Mouse (Mus musculus) pancreas, adult 10 weeks (tissue): Measurements from ENCODE around the gene Tomm6. TPM values are rescaled to one million over a fixed set of nuclear protein-coding genes. Genes with fewer than 3 reads are reported as not detected.

Source experiments
- polyA plus RNA-seq: library from polyadenylated mRNA; stranded (reverse); fragments of 350-450 nt; fragmentation: Illumina TruSeq; extraction: RNeasy Lipid Tissue Mini Kit (QIAGEN cat#74804); gene quantifications from one replicate; pipeline ENCODE4 v1.2.3, GENCODE M21; 2015; ENCODE audit warnings: low read depth, low replicate concordance; ENCODE audit not compliant: insufficient read depth

The Tomm6 gene
- polyA plus RNA-seq, result 71.8 TPM

DNA sequence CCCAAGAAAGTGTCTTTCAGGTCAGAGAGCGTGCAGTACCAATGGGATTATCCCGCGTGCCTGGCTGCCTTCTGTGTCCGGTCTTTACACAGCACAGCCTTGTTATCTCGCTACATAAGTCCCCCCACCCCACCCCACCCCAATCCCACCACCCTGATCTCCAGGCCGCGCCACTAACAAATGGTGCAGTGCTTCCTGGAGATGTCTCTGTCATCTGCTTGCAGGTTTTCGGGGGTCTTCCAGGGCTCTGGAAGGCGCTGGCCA lies at the start of gene Tomm6:
Gene Tomm6 (minus strand): TSS at position 43 of the 264 bp plus-strand sequence.

GRCm38 (mm10) chr17:47736856-47737255 lies 48.7 kb upstream of the Tomm6 start, which contains the start of gene Tfeb:
Gene Tfeb (plus strand): TSS chr17:47737030.

GRCm38 (mm10) chr17:47726566-47726965 lies 38.4 kb upstream of the Tomm6 start, which contains the start of gene Pgc:
Gene Pgc (plus strand): TSS chr17:47726842.

DNA sequence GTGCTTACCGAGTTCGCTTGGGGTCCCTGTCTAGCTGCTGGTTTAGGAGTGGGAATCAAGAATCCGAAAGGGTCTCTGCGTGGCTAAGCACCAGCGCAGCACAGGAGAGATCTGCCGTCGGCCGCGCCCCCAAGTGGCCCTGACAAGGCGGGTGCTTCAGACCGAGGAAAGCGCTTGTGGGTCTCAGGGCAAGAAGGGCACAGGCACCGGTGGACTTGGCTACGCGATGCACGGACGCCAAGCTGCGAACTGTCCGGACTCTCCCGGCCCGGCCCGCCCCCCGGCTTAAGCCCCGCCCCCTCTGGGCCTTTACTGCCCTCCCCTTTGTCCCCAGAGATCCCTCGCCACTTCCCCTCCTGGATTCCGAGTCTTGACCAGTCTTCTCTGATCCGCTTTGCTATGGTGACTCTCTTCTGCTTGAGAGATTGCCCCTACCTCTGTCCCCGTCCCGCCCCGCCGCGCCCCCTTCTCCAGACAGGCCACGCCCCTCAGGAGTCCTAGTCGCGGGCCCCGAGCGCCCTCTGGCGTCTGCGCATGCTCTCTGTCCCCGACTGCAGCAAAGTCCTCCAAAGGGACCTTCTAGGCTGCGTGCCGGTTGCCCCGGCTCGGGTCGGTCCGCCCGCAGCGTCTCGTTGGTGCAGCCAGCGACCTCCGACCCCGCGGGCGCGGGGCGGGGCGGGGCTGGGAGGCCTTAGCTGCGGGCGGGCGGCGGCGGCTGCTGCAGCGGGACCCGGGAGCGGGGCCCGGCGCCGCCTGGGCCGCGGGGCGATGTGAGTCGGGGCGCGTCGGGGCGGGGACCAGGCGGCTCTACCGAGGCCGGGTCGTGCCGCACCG lies 6.5 kb upstream of the Tomm6 start, which contains the start of gene Prickle4:
Gene Prickle4 (minus strand): TSS at position 234 of the 834 bp plus-strand sequence.

DNA sequence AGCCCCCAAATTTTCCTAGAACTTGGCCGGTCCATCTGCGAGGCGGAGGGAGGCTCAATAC lies 6.1 kb upstream of the Tomm6 start, which contains the start of gene Gm21981:
Gene Gm21981 (minus strand): TSS at position 14 of the 61 bp plus-strand sequence.

DNA sequence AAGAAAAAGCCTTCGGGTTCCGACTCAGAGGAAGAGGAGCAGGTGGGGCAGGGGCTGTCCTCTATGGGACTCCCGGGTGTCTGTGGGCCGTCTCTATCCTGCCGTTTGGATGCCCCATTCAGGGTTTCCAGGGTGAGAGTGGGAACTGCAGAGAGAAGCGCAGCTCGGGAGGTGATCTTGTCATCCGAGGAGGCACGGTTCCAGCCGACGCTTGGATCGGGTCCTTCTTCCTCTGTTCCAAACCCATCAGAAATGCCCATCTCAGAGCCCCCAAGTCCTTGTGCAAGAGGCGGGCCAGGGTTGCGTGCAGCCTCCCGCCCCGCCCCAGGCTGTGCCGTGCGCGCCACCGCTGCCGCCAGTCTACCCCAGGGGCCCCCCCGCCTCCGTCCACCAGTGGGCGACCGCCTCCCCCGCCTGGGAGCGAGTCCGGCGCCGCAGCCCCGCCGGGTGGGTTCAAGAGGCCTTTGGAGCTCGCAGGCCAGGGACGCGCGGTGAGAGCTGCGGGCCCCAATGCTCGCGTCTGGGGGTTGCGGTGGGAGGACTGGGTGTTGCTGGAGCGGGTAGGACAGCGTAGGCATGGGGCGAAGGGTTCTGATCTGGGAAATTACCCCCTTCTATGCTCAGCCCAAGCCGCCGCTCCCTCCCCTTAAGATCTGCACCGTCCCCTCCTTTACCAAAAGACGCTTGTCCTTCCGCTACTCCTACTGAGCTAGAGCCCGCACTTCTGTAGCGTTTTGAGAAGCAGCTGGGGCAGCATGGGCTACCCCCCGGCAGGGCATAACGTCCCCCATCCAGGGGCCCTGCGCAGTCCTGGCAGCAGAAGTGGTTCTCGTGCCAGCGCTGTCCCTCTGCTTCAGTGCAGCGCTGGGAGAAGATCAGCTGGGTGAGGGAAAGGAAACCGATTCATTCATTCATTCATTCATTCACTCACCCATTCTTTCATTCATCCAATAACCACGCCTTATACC lies 706 bp upstream of the Tomm6 start, which contains the start of gene Frs3:
Gene Frs3 (plus strand): TSS at position 423 of the 968 bp plus-strand sequence.

Other genes starting within 250 kb of the Tomm6 start
- 7.5 TPM for gene Taf8, start 186.1 kb downstream of the Tomm6 start, polyA plus RNA-seq
- gene Ccnd3, start 183.3 kb downstream of the Tomm6 start, polyA plus RNA-seq, result 26.9 TPM
- gene Bysl, start 76.9 kb downstream of the Tomm6 start, polyA plus RNA-seq, result 2.4 TPM
- 12.8 TPM for gene Med20, start 76.8 kb downstream of the Tomm6 start, polyA plus RNA-seq
- not detected for gene Gm20517, start 76.8 kb downstream of the Tomm6 start, polyA plus RNA-seq
- gene Usp49, start 57.7 kb downstream of the Tomm6 start, polyA plus RNA-seq, result 1.1 TPM
- gene Frs3, start 644 bp upstream of the Tomm6 start, polyA plus RNA-seq, result 1.5 TPM
- gene Gm21981, start 6.1 kb upstream of the Tomm6 start, polyA plus RNA-seq, result 0.42 TPM
- gene Prickle4, start 6.3 kb upstream of the Tomm6 start, polyA plus RNA-seq, result 2.3 TPM
- gene Pgc, start 38.5 kb upstream of the Tomm6 start, polyA plus RNA-seq, result not detected
- 3.0 TPM for gene Tfeb, start 48.6 kb upstream of the Tomm6 start, polyA plus RNA-seq
- 1.0 TPM for gene Mdfi, start 146.3 kb upstream of the Tomm6 start, polyA plus RNA-seq
- gene Foxp4, start 236.3 kb upstream of the Tomm6 start, polyA plus RNA-seq, result 8.8 TPM